Mouse (Mus musculus) liver, embryonic 13.5 days (tissue): ENCODE measurements around the gene Orc4. TPM values are rescaled to one million over a fixed set of nuclear protein-coding genes. Genes with fewer than 3 reads are reported as not detected.

Experiments
- ATAC-seq: fragments of 200-750 bp; cut with Nextera tagmentation; 2 replicates; pipeline ENCODE4 v1.8.0; 2017; ENCODE audit warnings: low read depth, mild to moderate bottlenecking, moderate number of reproducible peaks, moderate library complexity
- DNase-seq: peaks from one replicate; pipeline ENCODE4 v3.0.0; 2022
- H3K27ac ChIP-seq: fragments of 300-500 bp; sonication (generic); 2 replicates; pipeline ENCODE4 v1.5.1; 2015; ENCODE audit warnings: moderate library complexity, mild to moderate bottlenecking, inconsistent platforms
- H3K27me3 ChIP-seq: fragments of 300-500 bp; sonication (generic); 2 replicates; pipeline ENCODE4 v1.6.1; 2015; ENCODE audit warnings: mild to moderate bottlenecking, inconsistent platforms
- H3K36me3 ChIP-seq: fragments of 300-500 bp; sonication (generic); 2 replicates; pipeline ENCODE4 v1.6.1; 2015; ENCODE audit warnings: mild to moderate bottlenecking, inconsistent platforms
- H3K4me1 ChIP-seq: fragments of 300-500 bp; sonication (generic); replicated peaks from 2 replicates; pipeline ENCODE4 v1.6.1; 2015; ENCODE audit warnings: inconsistent platforms
- H3K4me2 ChIP-seq: fragments of 300-500 bp; sonication (generic); 2 replicates; pipeline ENCODE4 v1.6.1; 2015; ENCODE audit warnings: inconsistent platforms, mild to moderate bottlenecking, moderate library complexity
- H3K4me3 ChIP-seq: fragments of 300-500 bp; sonication (generic); replicated peaks from 2 replicates; pipeline ENCODE4 v1.5.1; 2015; ENCODE audit warnings: mild to moderate bottlenecking, inconsistent platforms
- H3K9ac ChIP-seq: fragments of 300-500 bp; sonication (generic); 2 replicates; pipeline ENCODE4 v1.6.1; 2015; ENCODE audit warnings: mild to moderate bottlenecking, inconsistent platforms
- H3K9me3 ChIP-seq: fragments of 300-500 bp; sonication (generic); replicated peaks from 2 replicates; pipeline ENCODE4 v1.6.1; 2016; ENCODE audit warnings: inconsistent platforms
- WGBS: fragments of 180-500 bp; shearing (Covaris S2); methylation state at CpG from one replicate; pipeline ENCODE4 v1.1.7; 2015; ENCODE audit not compliant: insufficient replicate concordance; 5-methylcytosine and 5-hydroxymethylcytosine counted together
- polyA plus RNA-seq: library from polyadenylated mRNA; unstranded; fragments of >200 nt; fragmentation: Nextera tagmentation; extraction: Ambion mirVana; gene quantifications from 2 replicates; pipeline ENCODE4 v1.2.1, GENCODE M21; 2015

Gene Orc4
- polyA plus RNA-seq, result 48.7 and 58.7 TPM in 2 replicates

- DNase-seq (no peak), ATAC-seq (no peak)
- Histone ChIP-seq H3K9me3 (no peaks in the 10 kb centered on the region), H3K4me3 (peak within 1 kb of the TSS; percentile 98), H3K27me3 (no peaks in the 10 kb centered on the region), H3K36me3 (no peaks in the 10 kb centered on the region), H3K4me1 (peaks cover 21% of the 10 kb centered on the region), H3K4me2 (peak within 1 kb of the TSS; percentile 78), H3K27ac (peak within 1 kb of the TSS; percentile 91), H3K9ac (peak within 1 kb of the TSS; percentile 95)
- 0% methylated on average over 2 of the region's 2 CpGs for WGBS
These were observed at the start of gene Orc4 for GRCm38 (mm10) chr2:48950252-48950315. Gene Orc4, minus strand, starts transcription at chr2:48950277.

- H3K4me3 ChIP-seq, result no peak overlapping the region
- 77% methylated on average over 3 of the region's 3 CpGs for WGBS
- ATAC-seq (no peak), DNase-seq (no peak)
- H3K4me2 ChIP-seq, result no peak overlapping the region
- H3K27ac ChIP-seq, result no peak overlapping the region
- H3K9me3 ChIP-seq, result no peaks in the 10 kb centered on the region
- no peak overlapping the region for H3K9ac ChIP-seq
- no peaks in the 10 kb centered on the region for H3K36me3 ChIP-seq
- no peaks in the 10 kb centered on the region for H3K4me1 ChIP-seq
- H3K27me3 ChIP-seq, result no peaks in the 10 kb centered on the region
These were observed 40.2 kb upstream of the Orc4 start for GRCm38 (mm10) chr2:48990322-48990721.

- Histone ChIP-seq H3K4me2 (no peak overlapping the region), H3K4me3 (no peak overlapping the region), H3K36me3 (no peaks in the 10 kb centered on the region), H3K9ac (no peak overlapping the region), H3K9me3 (no peaks in the 10 kb centered on the region), H3K27me3 (no peaks in the 10 kb centered on the region), H3K27ac (no peak overlapping the region), H3K4me1 (no peaks in the 10 kb centered on the region)
- WGBS, result 25% methylated on average over 3 of the region's 3 CpGs
- ATAC-seq (no peak), DNase-seq (no peak)
These were observed 28.8 kb upstream of the Orc4 start for GRCm38 (mm10) chr2:48978920-48979319.

- no peaks in the 10 kb centered on the region for H3K36me3 ChIP-seq
- H3K9me3 ChIP-seq, result no peaks in the 10 kb centered on the region
- no peak overlapping the region for H3K4me3 ChIP-seq
- H3K4me1 ChIP-seq, result 0 out of 2 replicates have a peak, but pooled peaks cover 3% of the 10 kb centered on the region
- WGBS, result 57% methylated on average over 3 of the region's 3 CpGs
- H3K9ac ChIP-seq, result no peak overlapping the region
- H3K27ac ChIP-seq, result no peak overlapping the region
- ATAC-seq (no peak), DNase-seq (no peak)
- no peaks in the 10 kb centered on the region for H3K27me3 ChIP-seq
- no peak overlapping the region for H3K4me2 ChIP-seq
These were observed 6.5 kb upstream of the Orc4 start for GRCm38 (mm10) chr2:48956591-48956990.

- Histone ChIP-seq H3K36me3 (no peaks in the 10 kb centered on the region), H3K4me3 (peak overlapping the region; percentile 98), H3K9me3 (no peaks in the 10 kb centered on the region), H3K27ac (peak overlapping the region; percentile 91), H3K9ac (peak overlapping the region; percentile 94), H3K27me3 (no peaks in the 10 kb centered on the region), H3K4me1 (peaks cover 20% of the 10 kb centered on the region), H3K4me2 (peak overlapping the region; percentile 78)
- no peak for DNase-seq
- 3% methylated on average over 6 of the region's 6 CpGs for WGBS
- no peak for ATAC-seq
These were observed 321 bp upstream of the Orc4 start for GRCm38 (mm10) chr2:48950316-48950880.

- 0% methylated on average over 8 of the region's 9 CpGs for WGBS
- Histone ChIP-seq H3K9ac (peak overlapping the region; percentile 94), H3K36me3 (no peaks in the 10 kb centered on the region), H3K27me3 (no peaks in the 10 kb centered on the region), H3K9me3 (no peaks in the 10 kb centered on the region), H3K4me3 (peak overlapping the region; percentile 98), H3K27ac (peak overlapping the region; percentile 91), H3K4me2 (peak overlapping the region; percentile 78), H3K4me1 (peaks cover 21% of the 10 kb centered on the region)
- peak; percentile 22 for DNase-seq
- ATAC-seq, result peak; percentile 30
These were observed 280 bp downstream of the Orc4 start for GRCm38 (mm10) chr2:48949743-48950251.

GRCm38 (mm10) chr2:48948841-48949584, 1.1 kb downstream of the Orc4 start, which contains the start of gene Mbd5:
Gene Mbd5, plus strand, starts transcription at chr2:48949508.
- 1% methylated on average over 48 of the region's 49 CpGs for WGBS
- DNase-seq (peak; percentile 97), ATAC-seq (peak; percentile 98)
- H3K9me3 ChIP-seq, result no peaks in the 10 kb centered on the region
- peak within 1 kb of the TSS; percentile 78 for H3K4me2 ChIP-seq
- H3K4me3 ChIP-seq, result peak within 1 kb of the TSS; percentile 98
- peak within 1 kb of the TSS; percentile 91 for H3K27ac ChIP-seq
- H3K9ac ChIP-seq, result peak within 1 kb of the TSS; percentile 95
- H3K36me3 ChIP-seq, result no peaks in the 10 kb centered on the region
- H3K4me1 ChIP-seq, result peaks cover 21% of the 10 kb centered on the region
- no peaks in the 10 kb centered on the region for H3K27me3 ChIP-seq

- H3K4me3 ChIP-seq, result peak overlapping the region; percentile 98
- no peak for ATAC-seq
- H3K27ac ChIP-seq, result peak overlapping the region; percentile 32; the same call in 1 of the 2 replicates
- no peak for DNase-seq
- H3K4me2 ChIP-seq, result peak overlapping the region; percentile 76
- H3K27me3 ChIP-seq, result no peaks in the 10 kb centered on the region
- H3K9me3 ChIP-seq, result no peaks in the 10 kb centered on the region
- no peaks in the 10 kb centered on the region for H3K36me3 ChIP-seq
- WGBS, result 43% methylated on average over 3 of the region's 3 CpGs
- peak overlapping the region; percentile 95 for H3K9ac ChIP-seq
- peaks cover 24% of the 10 kb centered on the region for H3K4me1 ChIP-seq
These were observed 2.3 kb downstream of the Orc4 start for GRCm38 (mm10) chr2:48947761-48948160.

- DNase-seq, result no peak
- WGBS, result 47% methylated on average over 2 of the region's 2 CpGs
These were observed 15.0 kb downstream of the Orc4 start for GRCm38 (mm10) chr2:48935058-48935457.

GRCm38 (mm10) chr2:48915832-48916231, 34.2 kb downstream of the Orc4 start:
- no peak for DNase-seq
- Histone ChIP-seq H3K4me3 (no peak overlapping the region), H3K4me1 (no peaks in the 10 kb centered on the region), H3K4me2 (no peak overlapping the region), H3K9me3 (no peaks in the 10 kb centered on the region), H3K9ac (no peak overlapping the region), H3K36me3 (peaks cover 28% of the 10 kb centered on the region), H3K27me3 (no peaks in the 10 kb centered on the region), H3K27ac (no peak overlapping the region)
- ATAC-seq, result no peak

More at GRCm38 (mm10) chr2:48935058-48935457, 15.0 kb downstream of the Orc4 start:
- Histone ChIP-seq H3K9ac (no peak overlapping the region), H3K9me3 (no peaks in the 10 kb centered on the region), H3K4me1 (no peaks in the 10 kb centered on the region), H3K36me3 (peaks cover 21% of the 10 kb centered on the region), H3K4me3 (no peak overlapping the region), H3K27me3 (no peaks in the 10 kb centered on the region), H3K4me2 (no peak overlapping the region), H3K27ac (no peak overlapping the region)
- no peak for ATAC-seq

GRCm38 (mm10) chr2:48914185-48914584, 35.9 kb downstream of the Orc4 start:
- 62% methylated on average over 1 of the region's 1 CpGs for WGBS
- H3K9ac ChIP-seq, result no peak overlapping the region
- no peaks in the 10 kb centered on the region for H3K27me3 ChIP-seq
- ATAC-seq (no peak), DNase-seq (no peak)
- H3K36me3 ChIP-seq, result peaks cover 28% of the 10 kb centered on the region
- no peak overlapping the region for H3K4me3 ChIP-seq
- no peak overlapping the region for H3K4me2 ChIP-seq
- no peaks in the 10 kb centered on the region for H3K9me3 ChIP-seq
- H3K27ac ChIP-seq, result no peak overlapping the region
- H3K4me1 ChIP-seq, result no peaks in the 10 kb centered on the region

GRCm38 (mm10) chr2:48908866-48909265, 41.2 kb downstream of the Orc4 start:
- H3K9ac ChIP-seq, result no peak overlapping the region
- no peaks in the 10 kb centered on the region for H3K27me3 ChIP-seq
- WGBS, result 50% methylated on average over 2 of the region's 2 CpGs
- H3K36me3 ChIP-seq, result peaks cover 31% of the 10 kb centered on the region
- H3K4me1 ChIP-seq, result no peaks in the 10 kb centered on the region
- no peaks in the 10 kb centered on the region for H3K9me3 ChIP-seq
- no peak overlapping the region for H3K4me3 ChIP-seq
- DNase-seq (no peak), ATAC-seq (no peak)
- H3K27ac ChIP-seq, result no peak overlapping the region
- no peak overlapping the region for H3K4me2 ChIP-seq
